Comparison of ENCODE assay signal across 7 mouse cellular contexts in the genomic region with DNA sequence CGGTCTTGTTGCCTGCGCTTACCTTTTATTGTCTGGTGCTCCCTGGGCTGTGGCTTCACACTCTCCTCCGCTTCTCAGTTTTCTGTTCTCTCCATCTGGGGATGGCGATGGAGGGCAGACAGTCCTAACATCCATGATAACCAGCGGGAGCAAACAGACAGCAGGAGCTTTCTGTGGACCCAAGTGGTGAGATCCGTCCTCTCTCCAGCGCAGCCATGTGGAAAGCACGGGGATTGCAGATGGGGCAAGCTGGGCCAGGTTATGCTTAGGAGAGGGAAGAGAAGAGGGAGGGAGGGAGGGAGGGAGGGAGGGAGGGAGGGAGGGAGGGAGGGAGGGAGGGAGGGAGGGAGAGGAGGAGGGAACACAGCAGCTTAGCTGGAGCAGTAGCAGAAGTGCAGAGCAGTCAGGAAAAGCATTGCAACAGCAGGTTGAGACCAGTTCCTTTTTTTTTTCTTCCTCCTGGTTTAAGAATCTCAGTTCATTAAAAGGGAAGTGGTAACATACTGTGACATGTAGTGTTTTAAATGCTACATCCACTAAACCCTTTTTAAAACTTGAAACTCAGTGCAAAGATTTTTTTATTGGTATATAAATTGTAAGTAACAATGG. TPM values are rescaled to one million over a fixed set of nuclear protein-coding genes. Genes with fewer than 3 reads are reported as not detected.
DNase-seq lines count a peak whose midpoint lies in the region; ATAC-seq lines count a peak whose summit lies in the region.

A gene (minus strand): TSS at position 280 of the 609 bp plus-strand sequence.

- H3K9me3 ChIP-seq in embryonic facial prominence, embryonic 12.5 days, result no peaks in the 10 kb centered on the region
- peaks cover 4% of the 10 kb centered on the region; the same call in 1 of the 2 replicates for H3K9me3 ChIP-seq in heart, embryonic 16.5 days (replicated peaks; ENCODE audit: control insufficient read depth, low read length)
- H3K9me3 ChIP-seq in midbrain, embryonic 16.5 days (replicated peaks; ENCODE audit: control insufficient read depth, low read length, poor library complexity, severe bottlenecking), result no peaks in the 10 kb centered on the region

- no peak for ATAC-seq in embryonic facial prominence, embryonic 12.5 days (ENCODE audit: insufficient number of reproducible peaks, insufficient read depth, low FRiP score, low TSS enrichment)
- ATAC-seq in heart, embryonic 16.5 days (replicated peaks; ENCODE audit: extremely low read depth, insufficient read depth, low FRiP score), result no peak
- ATAC-seq in midbrain, embryonic 16.5 days, result no peak
- no peak for ATAC-seq in frontal cortex, adult (ENCODE audit: low TSS enrichment)

- no peak within 1 kb of the TSS for H3K27ac ChIP-seq in embryonic facial prominence, embryonic 12.5 days
- no peak within 1 kb of the TSS for H3K27ac ChIP-seq in heart, embryonic 16.5 days (ENCODE audit: low read length)
- H3K27ac ChIP-seq in midbrain, embryonic 16.5 days (ENCODE audit: low read length), result no peak within 1 kb of the TSS

- peaks cover 7% of the 10 kb centered on the region; the same call in 1 of the 2 replicates for H3K4me1 ChIP-seq in embryonic facial prominence, embryonic 12.5 days
- H3K4me1 ChIP-seq in heart, embryonic 16.5 days (ENCODE audit: control insufficient read depth, insufficient read depth, low read length), result no peaks in the 10 kb centered on the region
- H3K4me1 ChIP-seq in midbrain, embryonic 16.5 days (ENCODE audit: control insufficient read depth, insufficient read depth, low read length), result no peaks in the 10 kb centered on the region

- no peaks in the 10 kb centered on the region for H3K36me3 ChIP-seq in embryonic facial prominence, embryonic 12.5 days
- H3K36me3 ChIP-seq in heart, embryonic 16.5 days (ENCODE audit: control insufficient read depth, insufficient read depth), result no peaks in the 10 kb centered on the region
- no peaks in the 10 kb centered on the region for H3K36me3 ChIP-seq in midbrain, embryonic 16.5 days (ENCODE audit: control insufficient read depth, insufficient read depth, low read length)

- H3K27me3 ChIP-seq in embryonic facial prominence, embryonic 12.5 days, result no peaks in the 10 kb centered on the region
- no peaks in the 10 kb centered on the region for H3K27me3 ChIP-seq in heart, embryonic 16.5 days (ENCODE audit: control insufficient read depth, insufficient read depth, low read length)
- H3K27me3 ChIP-seq in midbrain, embryonic 16.5 days (ENCODE audit: control insufficient read depth, insufficient read depth, low read depth, low read length), result no peaks in the 10 kb centered on the region

- no peak within 1 kb of the TSS for H3K4me2 ChIP-seq in embryonic facial prominence, embryonic 12.5 days (replicated peaks)
- H3K4me2 ChIP-seq in heart, embryonic 16.5 days (ENCODE audit: low read depth, low read length), result no peak within 1 kb of the TSS
- H3K4me2 ChIP-seq in midbrain, embryonic 16.5 days (ENCODE audit: low read length), result no peak within 1 kb of the TSS

- WGBS in embryonic facial prominence, embryonic 12.5 days, result 49% methylated on average over 8 of the region's 8 CpGs
- WGBS in heart, embryonic 16.5 days, result 42% methylated on average over 8 of the region's 8 CpGs
- WGBS in midbrain, embryonic 16.5 days, result 63% methylated on average over 8 of the region's 8 CpGs

- H3K4me3 ChIP-seq in embryonic facial prominence, embryonic 12.5 days, result no peak within 1 kb of the TSS
- no peak within 1 kb of the TSS for H3K4me3 ChIP-seq in heart, embryonic 16.5 days (ENCODE audit: low read length)
- no peak within 1 kb of the TSS for H3K4me3 ChIP-seq in midbrain, embryonic 16.5 days (ENCODE audit: low read depth, low read length)

- DNase-seq in urinary bladder, postnatal 25 days (ENCODE audit: low spot score), result peak; percentile 14
- DNase-seq in urinary bladder, postnatal 10 days (ENCODE audit: low spot score), result no peak
- DNase-seq in kidney, postnatal 4 days, result peak; percentile 59 to 76

- H3K9ac ChIP-seq in embryonic facial prominence, embryonic 12.5 days, result no peak within 1 kb of the TSS
- H3K9ac ChIP-seq in heart, embryonic 16.5 days (ENCODE audit: low read length), result no peak within 1 kb of the TSS
- H3K9ac ChIP-seq in midbrain, embryonic 16.5 days (ENCODE audit: low read depth, low read length), result no peak within 1 kb of the TSS

RNA-seq across cellular contexts. Expression of the gene that starts here (rescaled TPM):
- 28.3 and 29.9 TPM in 2 replicates for polyA plus RNA-seq in embryonic facial prominence, embryonic 12.5 days (2016; fragmentation: Nextera tagmentation; extraction: Ambion mirVana)
- 14.7 and 15.0 TPM in 2 replicates for polyA plus RNA-seq in heart, embryonic 16.5 days (2015; fragmentation: Nextera tagmentation; extraction: Ambion mirVana)
- polyA plus RNA-seq in midbrain, embryonic 16.5 days (2015; fragmentation: Nextera tagmentation; extraction: Ambion mirVana), result 13.4 TPM in 2 replicates
